Mouse (Mus musculus) ES-CJ7 (cell line): ENCODE measurements around the gene Cog4.
A peak's percentile ranks its signal among the peaks of the same experiment; 100 is the strongest.
"Not testable (repeated sequence)": the region's sequence is repeated elsewhere in the genome, so short reads cannot be mapped to it uniquely, and the experiment has no call there.

Experiments used
- DNase-seq: peaks from one replicate; pipeline ENCODE4 v3.0.0; 2011; ENCODE audit warnings: low read depth, low spot score

The Cog4 gene

GRCm38 (mm10) chr8:110828511-110828910 is 17.9 kb upstream of the Cog4 start:
- DNase-seq = no peak

GRCm38 (mm10) chr8:110831956-110832355 is 14.4 kb upstream of the Cog4 start:
- no peak for DNase-seq

GRCm38 (mm10) chr8:110842012-110842574 is 4.3 kb upstream of the Cog4 start:
- no peak for DNase-seq

- DNase-seq = no peak
Observed at GRCm38 (mm10) chr8:110843207-110843606, 3.2 kb upstream of the Cog4 start.

GRCm38 (mm10) chr8:110844941-110845340 is 1.5 kb upstream of the Cog4 start:
- no peak for DNase-seq

- peak; percentile 56 for DNase-seq
Observed at GRCm38 (mm10) chr8:110845821-110846404, 487 bp upstream of the Cog4 start.

- no peak for DNase-seq
Observed at GRCm38 (mm10) chr8:110847171-110847549, 760 bp downstream of the Cog4 start.

GRCm38 (mm10) chr8:110847645-110848495 is 1.5 kb downstream of the Cog4 start:
- DNase-seq = no peak

- no peak for DNase-seq
Observed at GRCm38 (mm10) chr8:110851186-110851585, 4.8 kb downstream of the Cog4 start.

GRCm38 (mm10) chr8:110856073-110856472 is 9.7 kb downstream of the Cog4 start:
- not testable (repeated sequence) for DNase-seq

GRCm38 (mm10) chr8:110856760-110857461 is 10.5 kb downstream of the Cog4 start:
- peak; percentile 38 for DNase-seq

GRCm38 (mm10) chr8:110859651-110860501 is 13.5 kb downstream of the Cog4 start:
- no peak for DNase-seq

- DNase-seq = peak; percentile 91
Observed at GRCm38 (mm10) chr8:110861347-110862025, 15.1 kb downstream of the Cog4 start.

GRCm38 (mm10) chr8:110870501-110870900 is 24.1 kb downstream of the Cog4 start:
- DNase-seq = no peak

- no peak for DNase-seq
Observed at GRCm38 (mm10) chr8:110877862-110878261, 31.5 kb downstream of the Cog4 start.

- no peak for DNase-seq
Observed at GRCm38 (mm10) chr8:110881741-110882310, 35.4 kb downstream of the Cog4 start.

GRCm38 (mm10) chr8:110883824-110884223 is 37.4 kb downstream of the Cog4 start:
- DNase-seq = no peak

GRCm38 (mm10) chr8:110886634-110887033 is 40.2 kb downstream of the Cog4 start:
- no peak for DNase-seq

GRCm38 (mm10) chr8:110887551-110887950 is 41.2 kb downstream of the Cog4 start:
- DNase-seq = no peak

GRCm38 (mm10) chr8:110888441-110888840 is 42.0 kb downstream of the Cog4 start:
- DNase-seq = no peak
